Mouse (Mus musculus) small intestine, adult 2 months (tissue): ENCODE results near the gene Rec114.

ENCODE experiments used
- CTCF ChIP-seq: fragments of 200-500 bp; IDR thresholded peaks from 2 replicates; pipeline ENCODE4 v1.5.1; 2012; ENCODE audit warnings: low read depth, mild to moderate bottlenecking, control low read depth, inconsistent platforms, low read length, moderate library complexity, mixed read lengths; ENCODE audit not compliant: insufficient replicate concordance, insufficient read length; ENCODE audit errors: extremely low read depth
- POLR2A ChIP-seq: fragments of 200-500 bp; IDR thresholded peaks from 2 replicates; pipeline ENCODE4 v1.6.1; 2012; ENCODE audit warnings: low read depth, mild to moderate bottlenecking, control low read depth, inconsistent platforms, low read length, moderate library complexity

GRCm38 (mm10) chr9:58665492-58665891, 78.3 kb downstream of the Rec114 start:
- TF ChIP-seq CTCF (no peak), POLR2A (no peak)
